Mouse (Mus musculus) gastrocnemius, postnatal 4 days (tissue): ENCODE results near the gene Slc1a1. TPM values are rescaled to one million over a fixed set of nuclear protein-coding genes. Genes with fewer than 3 reads are reported as not detected.

Experiments
- DNase-seq, 2 experiments: peaks; one replicate each; pipeline ENCODE4 v3.0.0; 2021 to 2022; ENCODE audit warnings: low spot score in 2 of 2, mixed read lengths in 2 of 2
- total RNA-seq, 2 experiments: library from RNA; stranded (reverse); gene quantifications; 2 replicates each; pipeline ENCODE4 v1.2.3; 2021

Slc1a1 gene
- total RNA-seq, 2 experiments from 2014 or later = 0.65 to 0.69 TPM

- no peak for DNase-seq
Measured at GRCm38 (mm10) chr19:28850510-28850909, 15.7 kb downstream of the Slc1a1 start.

- no peak for DNase-seq
Measured at GRCm38 (mm10) chr19:28852001-28852400, 17.2 kb downstream of the Slc1a1 start.

- no peak for DNase-seq
Measured at GRCm38 (mm10) chr19:28854831-28855230, 20.0 kb downstream of the Slc1a1 start.

- DNase-seq = no peak
Measured at GRCm38 (mm10) chr19:28860246-28860645, 25.4 kb downstream of the Slc1a1 start.

- DNase-seq = no peak
Measured at GRCm38 (mm10) chr19:28863626-28864025, 28.8 kb downstream of the Slc1a1 start.

GRCm38 (mm10) chr19:28864981-28865380 lies 30.1 kb downstream of the Slc1a1 start:
- DNase-seq = no peak

- DNase-seq = no peak
Measured at GRCm38 (mm10) chr19:28865501-28865900, 30.7 kb downstream of the Slc1a1 start.

GRCm38 (mm10) chr19:28869251-28869855 lies 34.5 kb downstream of the Slc1a1 start:
- DNase-seq = no peak

GRCm38 (mm10) chr19:28870351-28870750 lies 35.5 kb downstream of the Slc1a1 start:
- no peak for DNase-seq

GRCm38 (mm10) chr19:28879476-28879875 lies 44.6 kb downstream of the Slc1a1 start:
- DNase-seq = no peak

- DNase-seq = peak in 1 of 2 experiments; percentile 19
Measured at GRCm38 (mm10) chr19:28883126-28883525, 48.3 kb downstream of the Slc1a1 start.

GRCm38 (mm10) chr19:28888496-28888895 lies 53.6 kb downstream of the Slc1a1 start:
- DNase-seq = no peak

GRCm38 (mm10) chr19:28889251-28889650 lies 54.4 kb downstream of the Slc1a1 start:
- no peak for DNase-seq

GRCm38 (mm10) chr19:28891238-28891637 lies 56.4 kb downstream of the Slc1a1 start:
- DNase-seq = no peak

- no peak for DNase-seq
Measured at GRCm38 (mm10) chr19:28891864-28892263, 57.0 kb downstream of the Slc1a1 start.

GRCm38 (mm10) chr19:28896639-28897038 lies 61.8 kb downstream of the Slc1a1 start:
- DNase-seq = no peak

GRCm38 (mm10) chr19:28897497-28897896 lies 62.6 kb downstream of the Slc1a1 start:
- DNase-seq = no peak

GRCm38 (mm10) chr19:28900771-28901170 lies 65.9 kb downstream of the Slc1a1 start:
- DNase-seq = no peak

GRCm38 (mm10) chr19:28902111-28902510 lies 67.3 kb downstream of the Slc1a1 start:
- no peak for DNase-seq

GRCm38 (mm10) chr19:28902806-28903205 lies 68.0 kb downstream of the Slc1a1 start:
- no peak for DNase-seq

GRCm38 (mm10) chr19:28903536-28904119 lies 68.8 kb downstream of the Slc1a1 start:
- no peak for DNase-seq

GRCm38 (mm10) chr19:28908186-28908585 lies 73.3 kb downstream of the Slc1a1 start:
- DNase-seq = no peak

- DNase-seq = no peak
Measured at GRCm38 (mm10) chr19:28908693-28909092, 73.8 kb downstream of the Slc1a1 start.
